Mouse (Mus musculus): Measurements from ENCODE around the gene Trpc5.

Gene Trpc5

GRCm38 (mm10) chrX:144337938-144338337, 350.0 kb downstream of the Trpc5 start:
- no peak for DNase-seq (ENCODE audit: low read depth, low spot score)

- DNase-seq (ENCODE audit: low read depth, low spot score) = no peak
Observed at GRCm38 (mm10) chrX:144335332-144336015, 352.5 kb downstream of the Trpc5 start.
